Mouse (Mus musculus) brain, embryonic 14.5 days (tissue): ENCODE results near the gene Rell1.

Source experiments
- CTCF ChIP-seq: fragments of 200-500 bp; IDR thresholded peaks from 2 replicates; pipeline ENCODE4 v1.5.1; 2012; ENCODE audit warnings: inconsistent platforms, mild to moderate bottlenecking, moderate library complexity, borderline replicate concordance; ENCODE audit not compliant: insufficient read depth, insufficient read length; ENCODE audit errors: extremely low read depth
- POLR2A ChIP-seq: fragments of 200-500 bp; IDR thresholded peaks from 2 replicates; pipeline ENCODE4 v1.6.1; 2012; ENCODE audit warnings: mild to moderate bottlenecking, inconsistent platforms, borderline replicate concordance; ENCODE audit not compliant: poor library complexity, insufficient read depth, insufficient read length, severe bottlenecking; ENCODE audit errors: extremely low read depth

GRCm38 (mm10) chr5:63867421-63867820 lies 101.3 kb downstream of the Rell1 start:
- no peak for TF ChIP-seq POLR2A
- no peak for TF ChIP-seq CTCF
